Mouse (Mus musculus): ENCODE measurements at regions not wholly inside any gene's neighbourhood (a gene's known extent, or its start where the extent isn't known, plus 50 kb on each side); places are given as distances from the start of the nearest gene placed in this dataset.

DNA sequence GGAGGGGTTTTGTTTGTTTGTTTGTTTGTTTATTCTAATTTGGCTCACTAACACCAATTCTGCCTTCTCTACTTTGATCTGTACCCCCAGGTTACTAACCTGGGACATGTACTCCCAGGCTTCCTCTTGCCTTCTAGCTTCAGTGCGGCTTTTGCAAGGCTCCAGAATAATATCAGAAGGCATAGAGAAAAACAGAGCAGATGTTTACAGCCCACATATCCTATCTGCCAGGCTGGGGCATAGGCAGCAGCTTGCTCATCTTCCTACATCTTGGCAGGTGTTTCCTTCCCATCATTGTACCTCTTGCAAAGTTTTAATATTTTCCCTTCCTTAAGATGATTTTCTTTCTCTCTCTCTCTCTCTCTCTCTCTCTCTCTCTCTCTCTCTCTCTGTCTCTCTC lies 244.9 kb upstream of the Clec14a start:
- Histone ChIP-seq H3K4me3 (no peak overlapping the region), H3K27me3 (no peaks in the 10 kb centered on the region), H3K4me2 (replicated peaks) (no peak overlapping the region), H3K4me1 (peaks cover 4% of the 10 kb centered on the region; the same call in 1 of the 2 replicates), H3K27ac (no peak overlapping the region), H3K9me3 (replicated peaks) (no peaks in the 10 kb centered on the region), H3K36me3 (no peaks in the 10 kb centered on the region), H3K9ac (no peak overlapping the region)
- 90% methylated on average over 1 of the region's 1 CpGs for WGBS
- no peak for ATAC-seq (ENCODE audit: low FRiP score)

DNA sequence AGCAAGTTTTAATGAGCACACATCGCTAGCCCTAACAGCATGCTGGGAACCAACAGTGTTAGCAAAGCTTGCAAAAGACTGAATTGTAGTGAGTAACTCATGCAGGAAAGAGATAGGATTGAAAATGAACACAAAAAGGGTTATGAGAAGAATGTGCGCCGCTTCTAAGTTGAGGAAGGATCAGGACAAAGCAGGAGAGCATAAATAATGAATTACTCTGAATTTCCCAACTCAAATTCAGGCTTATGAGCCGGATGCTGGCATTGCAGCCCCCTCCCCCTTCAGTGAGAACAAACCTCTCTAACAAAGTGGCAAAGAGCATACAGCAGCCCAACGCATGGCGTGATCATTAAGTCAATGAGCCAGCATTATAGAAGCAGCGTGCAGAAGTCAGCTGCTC lies 243.6 kb upstream of the Clec14a start:
- WGBS: 48% methylated on average over 7 of the region's 7 CpGs
- peak; percentile 93 for ATAC-seq (ENCODE audit: low FRiP score)
- Histone ChIP-seq H3K4me1 (peaks cover 4% of the 10 kb centered on the region; the same call in 1 of the 2 replicates), H3K27ac (no peak overlapping the region), H3K36me3 (no peaks in the 10 kb centered on the region), H3K9ac (no peak overlapping the region), H3K9me3 (replicated peaks) (no peaks in the 10 kb centered on the region), H3K27me3 (no peaks in the 10 kb centered on the region), H3K4me2 (replicated peaks) (no peak overlapping the region), H3K4me3 (no peak overlapping the region)

DNA sequence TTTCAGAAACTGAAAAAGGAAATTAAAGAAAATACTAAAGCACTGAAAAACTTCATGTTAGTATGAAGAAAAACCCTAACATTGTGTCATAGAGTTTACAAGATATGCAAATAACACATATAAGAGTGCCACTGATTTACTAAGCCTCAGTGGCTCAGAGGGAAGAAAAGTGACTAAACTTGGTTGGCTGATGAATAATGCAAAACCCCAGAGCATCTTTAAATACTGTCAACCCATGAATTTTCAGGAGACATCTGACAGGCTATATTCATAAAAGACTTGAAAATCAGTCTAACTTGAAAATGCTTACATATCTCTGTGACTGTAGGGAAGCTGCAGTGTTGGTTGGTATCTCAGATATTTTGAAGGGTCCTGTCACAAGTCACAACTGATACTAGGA lies 235.2 kb upstream of the Clec14a start:
- Histone ChIP-seq H3K4me3 (no peak overlapping the region), H3K9me3 (replicated peaks) (no peaks in the 10 kb centered on the region), H3K4me2 (replicated peaks) (no peak overlapping the region), H3K9ac (no peak overlapping the region), H3K27ac (no peak overlapping the region), H3K36me3 (no peaks in the 10 kb centered on the region), H3K27me3 (no peaks in the 10 kb centered on the region), H3K4me1 (no peaks in the 10 kb centered on the region)
- no peak for ATAC-seq (ENCODE audit: low FRiP score)

DNA sequence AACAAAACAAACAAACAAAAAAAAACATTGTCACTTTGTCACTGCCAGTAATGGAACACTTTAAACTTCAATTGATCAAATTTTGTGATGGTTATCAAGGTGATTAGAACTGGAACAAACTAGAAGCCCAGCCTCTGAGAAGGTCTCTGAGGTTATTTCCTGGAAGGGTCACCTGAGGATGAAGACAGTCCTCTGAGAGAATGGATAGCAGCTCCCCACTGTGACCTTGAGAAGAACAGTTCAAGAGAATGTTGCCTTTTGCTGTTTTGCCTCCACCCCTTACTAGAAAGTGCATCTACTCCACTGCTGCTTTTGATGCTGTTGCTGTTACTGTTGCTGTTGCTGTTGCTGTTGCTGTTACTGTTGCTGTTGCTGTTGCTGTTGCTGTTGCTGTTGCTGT lies 205.1 kb upstream of the Clec14a start:
- Histone ChIP-seq H3K4me3 (no peak overlapping the region), H3K4me1 (no peaks in the 10 kb centered on the region), H3K27ac (no peak overlapping the region), H3K27me3 (no peaks in the 10 kb centered on the region), H3K9ac (no peak overlapping the region), H3K36me3 (no peaks in the 10 kb centered on the region), H3K9me3 (replicated peaks) (no peaks in the 10 kb centered on the region), H3K4me2 (replicated peaks) (no peak overlapping the region)
- no peak for ATAC-seq (ENCODE audit: low FRiP score)

DNA sequence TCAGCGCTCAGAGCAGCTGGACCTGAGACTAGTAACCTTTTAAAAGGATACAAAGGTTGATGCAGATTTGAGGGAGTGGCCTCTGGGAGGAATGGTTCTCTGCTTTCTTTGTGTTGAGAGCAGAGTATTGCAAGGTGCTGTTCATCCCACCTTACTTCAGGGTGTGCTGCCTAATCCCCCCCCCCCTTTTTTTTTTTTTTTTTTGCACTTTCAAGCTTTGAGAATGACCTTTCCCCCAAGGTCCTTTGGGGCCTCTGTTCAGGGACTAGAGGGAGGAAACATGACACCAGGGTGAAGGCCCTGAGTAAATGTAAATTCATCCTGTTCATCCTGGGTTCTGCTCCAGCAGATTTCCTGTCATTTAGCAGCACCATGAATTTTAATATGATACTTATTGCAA lies 204.4 kb upstream of the Clec14a start:
- 65% methylated on average over 1 of the region's 1 CpGs for WGBS
- Histone ChIP-seq H3K27me3 (no peaks in the 10 kb centered on the region), H3K9me3 (replicated peaks) (no peaks in the 10 kb centered on the region), H3K4me3 (no peak overlapping the region), H3K27ac (no peak overlapping the region), H3K4me2 (replicated peaks) (no peak overlapping the region), H3K36me3 (no peaks in the 10 kb centered on the region), H3K4me1 (no peaks in the 10 kb centered on the region), H3K9ac (no peak overlapping the region)
- ATAC-seq (ENCODE audit: low FRiP score): no peak

DNA sequence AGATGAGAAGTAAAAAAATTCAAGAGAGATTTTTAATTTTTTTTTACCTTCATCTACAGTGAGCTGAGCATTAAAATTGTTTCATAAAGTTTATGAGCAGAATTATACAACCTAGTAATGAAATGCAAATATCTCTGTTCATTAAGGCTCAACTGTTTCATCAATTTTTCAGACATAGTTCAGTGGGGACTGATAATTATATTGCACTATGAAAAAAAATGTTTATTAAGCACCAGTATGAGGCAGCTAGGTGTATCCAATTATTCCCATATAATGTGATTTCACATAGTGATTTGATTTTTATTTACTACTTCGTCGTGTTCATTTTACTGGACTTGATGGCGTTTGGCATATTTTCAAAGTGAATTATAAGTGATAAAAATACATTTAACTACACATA lies 191.4 kb upstream of the Clec14a start:
- 76% methylated on average over 3 of the region's 3 CpGs for WGBS
- Histone ChIP-seq H3K4me1 (no peaks in the 10 kb centered on the region), H3K4me3 (no peak overlapping the region), H3K9ac (no peak overlapping the region), H3K27me3 (no peaks in the 10 kb centered on the region), H3K27ac (no peak overlapping the region), H3K4me2 (replicated peaks) (no peak overlapping the region), H3K9me3 (replicated peaks) (no peaks in the 10 kb centered on the region), H3K36me3 (no peaks in the 10 kb centered on the region)
- no peak for ATAC-seq (ENCODE audit: low FRiP score)

DNA sequence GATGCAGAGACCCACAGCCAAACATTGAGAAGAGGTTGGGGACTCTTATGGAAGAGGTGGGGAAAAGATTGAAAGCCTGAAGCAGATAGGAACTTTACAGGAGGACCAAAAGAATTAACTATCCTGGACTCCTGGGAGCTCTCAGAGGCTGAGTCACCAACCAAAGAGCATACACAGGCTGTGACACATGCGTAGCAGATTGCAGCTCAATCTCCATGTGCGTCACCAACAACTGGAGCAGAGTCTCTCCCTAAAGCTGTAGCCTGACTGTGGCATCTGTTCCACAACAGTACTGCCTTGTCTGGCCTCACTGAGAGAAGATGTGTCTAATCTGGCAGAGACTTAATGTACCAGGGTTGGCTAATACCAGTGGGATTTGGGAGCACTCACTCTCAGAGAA lies 185.7 kb upstream of the Clec14a start:
- H3K4me2 ChIP-seq (replicated peaks): no peak overlapping the region
- no peaks in the 10 kb centered on the region for H3K27me3 ChIP-seq
- no peaks in the 10 kb centered on the region for H3K9me3 ChIP-seq (replicated peaks)
- H3K4me3 ChIP-seq: no peak overlapping the region
- no peak overlapping the region for H3K9ac ChIP-seq
- H3K4me1 ChIP-seq: no peaks in the 10 kb centered on the region
- WGBS: 91% methylated on average over 2 of the region's 2 CpGs
- H3K27ac ChIP-seq: no peak overlapping the region
- ATAC-seq (ENCODE audit: low FRiP score): no peak
- H3K36me3 ChIP-seq: no peaks in the 10 kb centered on the region

DNA sequence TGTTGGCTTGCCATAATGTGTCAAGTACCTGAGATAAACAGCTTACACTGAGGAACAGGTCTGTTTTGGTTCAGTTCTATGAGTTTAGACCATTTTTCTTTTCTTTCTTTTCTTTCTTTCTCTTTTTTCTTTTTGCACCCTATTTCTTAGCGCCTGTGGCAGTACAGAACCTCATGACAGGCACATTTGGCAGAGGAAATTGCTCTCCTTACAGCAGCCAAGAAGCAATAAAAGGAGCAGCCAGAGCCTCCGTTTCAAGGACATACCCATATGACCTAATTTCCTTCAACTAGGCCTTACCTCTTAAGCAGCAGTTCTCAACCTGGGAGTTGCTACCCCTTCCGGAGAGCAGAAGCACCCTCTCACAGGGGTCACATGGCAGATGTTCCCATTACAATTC lies 173.9 kb upstream of the Clec14a start:
- Histone ChIP-seq H3K36me3 (no peaks in the 10 kb centered on the region), H3K27ac (no peak overlapping the region), H3K4me2 (replicated peaks) (no peak overlapping the region), H3K27me3 (no peaks in the 10 kb centered on the region), H3K9ac (no peak overlapping the region), H3K4me3 (no peak overlapping the region), H3K9me3 (replicated peaks) (no peaks in the 10 kb centered on the region), H3K4me1 (no peaks in the 10 kb centered on the region)
- WGBS: 80% methylated on average over 3 of the region's 3 CpGs
- ATAC-seq (ENCODE audit: low FRiP score): no peak

DNA sequence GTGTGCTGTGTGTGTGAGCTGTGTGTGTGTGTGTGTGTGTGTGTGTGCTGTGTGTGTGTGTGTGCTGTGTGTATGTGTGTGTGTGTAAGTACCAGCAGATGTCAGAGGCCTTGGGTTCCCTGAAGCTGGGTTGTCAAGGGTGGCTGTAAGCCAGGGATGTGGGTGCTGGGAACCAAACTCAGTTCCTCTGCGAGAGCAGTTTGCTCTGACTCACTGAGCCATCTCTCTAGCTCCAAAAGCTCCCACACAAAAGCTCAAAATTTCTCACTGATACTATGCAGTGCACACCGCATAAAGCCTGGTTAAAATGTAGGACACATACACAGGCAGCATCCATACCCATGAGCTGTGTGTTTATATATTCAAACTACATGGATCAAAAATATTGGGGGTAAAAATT lies 172.9 kb upstream of the Clec14a start:
- Histone ChIP-seq H3K4me1 (no peaks in the 10 kb centered on the region), H3K36me3 (no peaks in the 10 kb centered on the region), H3K27ac (no peak overlapping the region), H3K27me3 (no peaks in the 10 kb centered on the region), H3K4me2 (replicated peaks) (no peak overlapping the region), H3K9me3 (replicated peaks) (no peaks in the 10 kb centered on the region), H3K9ac (no peak overlapping the region), H3K4me3 (no peak overlapping the region)
- ATAC-seq (ENCODE audit: low FRiP score): no peak
- WGBS: 88% methylated on average over 2 of the region's 2 CpGs

DNA sequence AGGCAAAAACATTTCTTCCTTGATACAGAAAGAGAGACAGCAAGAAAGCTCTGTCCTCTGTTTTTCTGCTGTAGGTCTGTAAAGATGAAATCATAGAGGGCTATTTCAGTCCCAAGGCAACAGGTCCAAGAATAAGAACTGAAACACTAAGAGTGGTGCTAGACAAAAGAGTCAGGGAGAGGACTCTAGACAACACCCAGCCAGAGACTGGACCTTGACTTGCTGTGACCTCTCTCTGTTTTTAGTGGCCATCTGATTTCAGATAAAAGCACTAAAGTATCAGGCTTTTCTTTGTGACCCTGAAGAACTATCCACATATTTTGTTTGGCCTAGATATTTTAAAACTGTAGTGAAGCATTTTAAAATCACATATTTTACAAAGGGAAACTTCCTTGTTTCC lies 171.6 kb upstream of the Clec14a start:
- H3K27ac ChIP-seq: no peak overlapping the region
- ATAC-seq (ENCODE audit: low FRiP score): no peak

DNA sequence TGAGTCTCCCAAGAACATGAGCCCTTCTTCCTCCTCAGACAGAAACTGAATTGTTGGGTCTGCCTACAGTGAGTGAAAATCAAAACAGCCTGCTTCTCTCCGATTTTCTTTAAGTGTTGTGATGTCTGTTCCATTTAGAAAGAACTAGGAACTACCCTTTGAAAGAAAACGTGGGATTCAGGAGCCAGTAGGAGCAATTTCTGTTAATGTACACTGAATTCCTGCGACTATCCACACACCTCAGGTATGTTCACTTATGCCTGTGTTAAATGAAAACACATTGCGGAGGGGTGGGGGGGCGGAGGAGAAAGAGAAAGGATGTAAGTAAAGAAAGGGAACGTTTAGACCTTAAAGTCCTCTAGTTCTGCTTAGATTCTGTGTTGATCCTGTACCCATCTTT lies 167.9 kb upstream of the Clec14a start:
- 70% methylated on average over 6 of the region's 6 CpGs for WGBS
- Histone ChIP-seq H3K27me3 (no peaks in the 10 kb centered on the region), H3K27ac (no peak overlapping the region), H3K9ac (no peak overlapping the region), H3K9me3 (replicated peaks) (no peaks in the 10 kb centered on the region), H3K4me1 (no peaks in the 10 kb centered on the region), H3K4me2 (replicated peaks) (no peak overlapping the region), H3K4me3 (no peak overlapping the region), H3K36me3 (no peaks in the 10 kb centered on the region)
- no peak for ATAC-seq (ENCODE audit: low FRiP score)

More for the DNA sequence above, 171.6 kb upstream of the Clec14a start:
- no peak overlapping the region for H3K9ac ChIP-seq
- H3K27me3 ChIP-seq: no peaks in the 10 kb centered on the region
- H3K4me2 ChIP-seq (replicated peaks): no peak overlapping the region
- H3K4me3 ChIP-seq: no peak overlapping the region
- no peaks in the 10 kb centered on the region for H3K9me3 ChIP-seq (replicated peaks)
- no peaks in the 10 kb centered on the region for H3K4me1 ChIP-seq
- no peaks in the 10 kb centered on the region for H3K36me3 ChIP-seq

DNA sequence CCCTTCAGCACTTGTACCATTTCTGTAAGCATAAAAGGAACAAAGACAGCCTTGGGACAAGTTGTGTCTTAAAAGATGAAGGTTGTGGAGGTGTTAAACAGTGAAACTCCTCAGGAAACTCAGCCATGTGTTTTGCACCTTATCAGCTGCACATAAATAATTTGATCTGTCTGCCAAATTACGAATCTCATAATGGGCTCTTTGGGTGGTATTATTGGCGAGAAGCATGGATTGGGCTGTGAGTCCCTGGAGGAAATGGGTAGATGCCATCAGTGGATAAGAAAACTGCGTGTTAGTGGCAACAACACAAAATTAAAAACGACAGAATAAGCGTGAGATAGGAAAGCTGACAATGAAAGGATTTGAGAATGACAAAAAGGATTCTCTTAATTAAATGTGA lies 165.4 kb upstream of the Clec14a start:
- WGBS: 82% methylated on average over 5 of the region's 5 CpGs
- no peaks in the 10 kb centered on the region for H3K36me3 ChIP-seq
- no peaks in the 10 kb centered on the region for H3K27me3 ChIP-seq
- no peak for ATAC-seq (ENCODE audit: low FRiP score)
- H3K27ac ChIP-seq: no peak overlapping the region
- H3K4me3 ChIP-seq: no peak overlapping the region
- no peaks in the 10 kb centered on the region for H3K4me1 ChIP-seq
- no peak overlapping the region for H3K9ac ChIP-seq
- H3K9me3 ChIP-seq (replicated peaks): no peaks in the 10 kb centered on the region
- H3K4me2 ChIP-seq (replicated peaks): no peak overlapping the region

DNA sequence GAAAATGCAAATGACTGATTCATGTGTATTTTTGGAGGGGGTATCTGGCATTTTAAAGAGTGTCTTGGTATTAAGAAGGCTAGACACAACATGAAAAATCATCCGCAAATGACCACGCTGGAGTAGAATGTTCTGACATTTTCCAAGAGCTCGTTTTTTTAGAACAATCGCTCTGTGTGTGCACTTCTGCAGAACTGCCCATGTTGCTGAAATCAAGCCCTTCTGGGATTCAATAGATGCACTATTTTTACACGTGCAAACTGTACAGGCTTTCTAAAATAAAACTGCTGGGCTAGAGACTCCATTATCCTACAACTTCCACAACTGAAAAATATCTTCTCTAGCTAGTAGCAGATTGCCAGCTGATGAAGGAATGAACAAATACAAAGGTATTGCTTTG lies 160.8 kb upstream of the Clec14a start:
- Histone ChIP-seq H3K36me3 (no peaks in the 10 kb centered on the region), H3K9ac (no peak overlapping the region)

DNA sequence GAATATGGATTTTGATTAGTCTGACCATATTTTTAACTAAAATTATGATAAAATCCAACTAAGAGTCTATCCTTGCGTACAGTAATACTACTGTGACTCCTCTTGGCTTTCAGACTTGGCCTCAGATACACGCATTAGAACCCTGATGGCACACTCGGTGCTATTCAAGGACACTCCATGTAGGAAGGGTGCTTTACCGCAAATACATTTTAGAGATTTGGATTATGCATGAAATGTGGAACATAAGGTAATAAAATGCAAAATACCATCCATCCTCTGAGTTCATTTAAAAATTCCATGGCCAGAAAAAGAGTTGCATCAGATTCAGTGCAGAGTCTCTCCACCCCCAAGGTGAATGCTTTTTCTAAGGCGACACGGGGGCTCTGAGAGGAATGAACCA lies 157.7 kb upstream of the Clec14a start:
- no peak overlapping the region for H3K27ac ChIP-seq
- no peaks in the 10 kb centered on the region for H3K9me3 ChIP-seq (replicated peaks)
- no peaks in the 10 kb centered on the region for H3K27me3 ChIP-seq
- no peaks in the 10 kb centered on the region for H3K4me1 ChIP-seq
- 91% methylated on average over 6 of the region's 6 CpGs for WGBS
- H3K9ac ChIP-seq: no peak overlapping the region
- no peak overlapping the region for H3K4me2 ChIP-seq (replicated peaks)
- ATAC-seq (ENCODE audit: low FRiP score): no peak
- H3K36me3 ChIP-seq: no peaks in the 10 kb centered on the region
- no peak overlapping the region for H3K4me3 ChIP-seq

More for the DNA sequence above, 160.8 kb upstream of the Clec14a start:
- 76% methylated on average over 5 of the region's 5 CpGs for WGBS
- H3K27ac ChIP-seq: no peak overlapping the region
- H3K27me3 ChIP-seq: no peaks in the 10 kb centered on the region
- H3K4me1 ChIP-seq: no peaks in the 10 kb centered on the region
- H3K9me3 ChIP-seq (replicated peaks): no peaks in the 10 kb centered on the region
- ATAC-seq (ENCODE audit: low FRiP score): no peak
- no peak overlapping the region for H3K4me3 ChIP-seq
- H3K4me2 ChIP-seq (replicated peaks): no peak overlapping the region

All from hindbrain, embryonic 12.5 days (tissue).